Mouse (Mus musculus): Measurements from ENCODE around the gene Gm11634.
"Not testable (repeated sequence)": the region's sequence is repeated elsewhere in the genome, so short reads cannot be mapped to it uniquely, and the experiment has no call there.

Gm11634 gene

DNA sequence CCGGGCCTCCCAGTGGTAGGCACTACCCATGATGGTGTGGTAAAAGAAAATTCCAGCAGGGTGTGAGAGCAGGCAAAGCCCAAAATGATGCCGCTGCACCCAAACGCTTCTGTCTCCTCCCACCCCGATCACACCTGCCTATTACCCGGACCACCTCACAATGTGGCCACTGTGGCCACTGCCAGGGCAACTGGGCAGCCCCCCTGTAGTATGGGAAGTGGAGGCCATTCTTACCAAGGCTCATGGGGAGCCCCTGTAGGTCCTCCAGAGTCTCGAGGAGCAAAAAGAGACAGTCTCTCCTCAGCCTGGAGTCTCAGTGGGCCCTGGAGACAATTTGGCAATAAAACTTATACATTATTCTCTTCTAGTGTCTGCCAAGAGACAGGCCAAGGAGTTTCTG, at the start of gene Gm11634:
Gm11634 (minus strand) TSS at position 101 of the 400 bp plus-strand sequence.
- no peak for DNase-seq (ENCODE audit: low read depth, low spot score)

- not testable (repeated sequence) for DNase-seq (ENCODE audit: low read depth, low spot score)
Measured at GRCm38 (mm10) chr11:101647093-101647492, 48.0 kb upstream of the Gm11634 start.

DNA sequence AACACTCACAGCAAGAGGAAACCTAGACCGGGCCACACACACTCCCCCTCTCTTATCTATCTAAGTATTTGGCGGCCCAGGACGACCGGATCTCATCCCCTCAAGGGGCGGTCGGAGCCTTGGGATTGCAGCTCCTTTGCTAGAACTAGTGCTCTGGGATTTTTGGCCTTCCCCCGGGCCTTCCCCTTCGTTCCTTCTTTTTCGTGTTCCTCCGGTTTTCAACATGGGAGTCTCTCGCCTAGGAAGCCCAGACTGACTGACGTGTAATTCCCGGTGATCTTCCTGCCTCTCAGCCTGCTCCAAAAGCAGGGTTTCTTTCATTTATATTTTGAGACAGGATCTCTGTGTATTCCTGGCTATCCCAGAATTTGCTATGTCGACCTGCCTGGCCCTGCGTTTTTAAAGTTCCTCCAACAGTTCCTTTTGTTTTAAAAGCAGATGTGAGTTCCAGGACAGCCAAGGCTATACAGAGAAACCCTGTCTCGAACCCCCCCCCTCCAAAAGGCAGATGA, 47.3 kb upstream of the Gm11634 start:
- not testable (repeated sequence) for DNase-seq (ENCODE audit: low read depth, low spot score)

- DNase-seq (ENCODE audit: low read depth, low spot score), result not testable (repeated sequence)
Measured at GRCm38 (mm10) chr11:101645411-101646282, 46.6 kb upstream of the Gm11634 start.

GRCm38 (mm10) chr11:101645043-101645410, 46.0 kb upstream of the Gm11634 start:
- DNase-seq (ENCODE audit: low read depth, low spot score), result peak; percentile 60

- DNase-seq (ENCODE audit: low read depth, low spot score), result no peak
Measured at GRCm38 (mm10) chr11:101644591-101644990, 45.5 kb upstream of the Gm11634 start.

- DNase-seq (ENCODE audit: low read depth, low spot score), result no peak
Measured at GRCm38 (mm10) chr11:101642931-101643330, 43.9 kb upstream of the Gm11634 start.

DNA sequence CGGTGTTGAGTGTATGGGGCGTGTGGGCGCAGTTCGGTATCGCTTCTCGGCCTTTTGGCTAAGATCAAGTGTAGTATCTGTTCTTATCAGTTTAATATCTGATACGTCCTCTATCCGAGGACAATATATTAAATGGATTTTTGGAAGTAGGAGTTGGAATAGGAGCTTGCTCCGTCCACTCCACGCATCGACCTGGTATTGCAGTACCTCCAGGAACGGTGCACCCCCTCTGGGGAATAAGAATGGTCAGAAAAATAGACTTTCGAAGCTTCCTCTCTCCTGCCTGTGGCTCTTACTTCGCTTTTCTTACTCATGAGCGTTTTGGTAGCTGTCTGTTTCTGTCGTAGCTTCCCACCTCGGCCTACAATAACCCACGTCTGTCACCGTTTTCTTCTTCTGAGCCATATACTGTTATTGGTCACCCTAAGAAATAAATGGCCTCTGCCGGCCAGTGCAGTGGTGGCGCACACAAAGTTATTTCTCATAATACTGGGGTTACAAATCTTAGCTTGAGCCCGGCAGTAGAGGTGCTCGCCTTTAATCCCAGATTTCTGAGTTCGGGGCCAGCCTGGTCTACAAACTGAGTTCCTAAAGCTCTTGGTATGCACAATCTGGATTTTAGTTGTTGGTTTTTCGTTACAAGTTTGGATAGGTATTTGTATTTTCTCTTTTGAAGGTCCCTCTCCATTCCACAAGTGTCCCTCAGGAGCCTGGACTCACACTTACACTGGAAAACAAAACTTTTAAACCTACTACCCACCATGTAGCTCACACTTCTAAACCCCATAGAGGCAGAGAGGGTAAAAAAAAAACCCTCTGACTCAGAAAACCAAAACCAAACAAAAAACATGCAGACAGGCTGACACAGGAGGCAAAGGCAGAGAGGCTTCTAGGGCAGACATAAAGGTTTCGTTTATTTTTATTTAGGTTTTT, 42.9 kb upstream of the Gm11634 start:
- peak; percentile 97 for DNase-seq (ENCODE audit: low read depth, low spot score)

DNA sequence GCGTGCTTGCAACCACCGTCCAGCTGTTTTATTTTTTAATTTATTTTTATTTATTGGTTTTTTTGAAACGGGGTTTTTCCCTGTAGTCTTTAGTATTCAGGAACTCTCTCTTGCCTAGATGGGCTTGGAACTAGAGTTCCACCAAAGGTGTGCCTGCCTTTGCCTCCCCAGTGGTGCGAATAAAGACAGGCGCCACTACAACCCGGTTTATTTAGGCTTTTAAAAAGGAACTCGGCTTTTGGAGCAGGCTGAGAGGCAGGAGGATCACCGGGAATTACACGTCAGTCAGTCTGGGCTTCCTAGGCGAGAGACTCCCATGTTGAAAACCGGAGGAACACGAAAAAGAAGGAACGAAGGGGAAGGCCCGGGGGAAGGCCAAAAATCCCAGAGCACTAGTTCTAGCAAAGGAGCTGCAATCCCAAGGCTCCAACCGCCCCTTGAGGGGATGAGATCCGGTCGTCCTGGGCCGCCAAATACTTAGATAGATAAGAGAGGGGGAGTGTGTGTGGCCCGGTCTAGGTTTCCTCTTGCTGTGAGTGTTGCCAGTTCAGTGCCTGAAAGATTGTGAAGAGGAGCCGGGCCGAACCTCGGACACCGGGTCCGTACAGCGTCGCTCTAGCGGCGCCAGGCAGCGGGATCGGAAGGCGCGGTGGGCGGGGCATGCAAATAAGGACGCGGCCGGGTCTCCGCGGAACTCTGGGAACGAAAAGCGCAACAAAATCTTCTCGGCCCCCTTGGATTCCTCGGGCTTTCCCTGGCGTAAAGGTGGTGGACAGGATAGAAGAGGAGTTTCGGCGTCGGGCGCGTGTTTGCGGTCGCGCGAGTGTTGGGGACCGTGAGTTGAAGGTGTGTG, 42.0 kb upstream of the Gm11634 start:
- peak; percentile 91 for DNase-seq (ENCODE audit: low read depth, low spot score)

- peak; percentile 67 for DNase-seq (ENCODE audit: low read depth, low spot score)
Measured at GRCm38 (mm10) chr11:101639761-101640160, 40.7 kb upstream of the Gm11634 start.

GRCm38 (mm10) chr11:101635660-101636059, 36.6 kb upstream of the Gm11634 start:
- DNase-seq (ENCODE audit: low read depth, low spot score), result no peak

GRCm38 (mm10) chr11:101628733-101629417, 29.8 kb upstream of the Gm11634 start:
- DNase-seq (ENCODE audit: low read depth, low spot score), result not testable (repeated sequence)

DNA sequence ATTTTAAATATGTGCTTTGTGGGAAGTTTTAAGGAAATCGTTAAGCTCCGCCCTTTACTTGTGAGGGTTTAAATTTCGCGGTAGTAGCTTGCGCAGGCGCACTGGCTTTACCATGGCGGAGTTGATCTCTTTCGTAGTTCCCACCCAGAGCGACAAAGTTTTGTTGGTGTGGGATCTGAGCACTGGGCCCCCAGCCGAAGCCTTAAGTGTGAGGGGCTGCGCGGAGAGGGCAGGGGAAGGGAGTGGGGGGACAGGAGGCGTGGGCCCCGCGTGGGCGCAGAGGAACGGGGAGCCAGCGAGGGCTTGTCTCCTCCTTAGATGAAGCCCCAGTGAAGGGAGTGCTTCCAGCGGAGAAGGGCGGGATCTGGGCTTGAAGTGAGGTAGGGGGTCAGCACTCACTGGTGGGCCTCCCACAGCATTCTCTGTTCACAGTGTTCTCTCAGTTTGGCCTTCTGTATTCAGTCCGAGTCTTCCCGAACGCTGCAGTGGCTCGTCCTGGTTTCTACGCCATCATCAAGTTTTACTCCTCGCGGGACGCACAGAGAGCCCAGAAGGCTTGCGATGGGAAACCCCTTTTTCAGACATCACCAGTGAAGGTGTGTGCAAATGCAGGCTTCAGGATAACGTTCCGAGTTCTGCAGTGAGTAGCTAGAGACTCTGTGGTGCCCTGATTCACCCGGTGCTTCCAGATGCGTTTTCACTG, 29.0 kb upstream of the Gm11634 start:
- DNase-seq (ENCODE audit: low read depth, low spot score), result peak; percentile 95

GRCm38 (mm10) chr11:101626995-101627856, 28.2 kb upstream of the Gm11634 start, which contains the start of gene Rdm1:
Rdm1 (plus strand) TSS chr11:101627195.
- DNase-seq (ENCODE audit: low read depth, low spot score), result peak; percentile 98

GRCm38 (mm10) chr11:101626649-101626994, 27.6 kb upstream of the Gm11634 start:
- no peak for DNase-seq (ENCODE audit: low read depth, low spot score)

DNA sequence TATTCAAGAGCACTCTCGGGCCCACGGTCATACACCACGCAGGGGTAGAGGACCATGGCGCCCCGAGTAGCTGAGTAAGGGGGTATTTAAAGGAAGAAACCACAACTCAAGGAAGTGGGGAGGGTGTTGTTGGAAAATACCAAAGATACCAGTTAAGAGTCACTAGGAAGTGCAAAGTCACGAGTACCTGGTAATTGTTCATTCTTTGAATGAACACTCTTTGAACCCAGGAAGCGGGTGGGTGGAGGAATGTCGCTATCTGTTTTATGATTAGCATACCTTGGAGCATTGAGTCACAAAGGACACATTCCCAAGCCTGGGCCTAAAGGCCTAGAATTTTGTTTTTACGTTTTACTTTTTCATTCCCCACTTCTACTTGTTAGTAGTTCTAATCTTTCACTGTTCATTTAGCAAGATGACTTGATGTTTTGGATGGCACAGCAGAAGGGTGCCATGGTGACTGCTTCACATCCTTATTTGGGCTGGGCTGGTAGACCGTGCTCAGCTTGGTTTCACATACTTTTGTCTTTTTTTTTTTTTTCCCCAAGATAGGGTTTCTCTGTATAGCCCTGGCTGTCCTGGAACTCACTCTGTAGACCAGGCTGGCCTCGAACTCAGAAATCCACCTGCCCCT, 21.1 kb upstream of the Gm11634 start:
- DNase-seq (ENCODE audit: low read depth, low spot score), result peak; percentile 82

DNA sequence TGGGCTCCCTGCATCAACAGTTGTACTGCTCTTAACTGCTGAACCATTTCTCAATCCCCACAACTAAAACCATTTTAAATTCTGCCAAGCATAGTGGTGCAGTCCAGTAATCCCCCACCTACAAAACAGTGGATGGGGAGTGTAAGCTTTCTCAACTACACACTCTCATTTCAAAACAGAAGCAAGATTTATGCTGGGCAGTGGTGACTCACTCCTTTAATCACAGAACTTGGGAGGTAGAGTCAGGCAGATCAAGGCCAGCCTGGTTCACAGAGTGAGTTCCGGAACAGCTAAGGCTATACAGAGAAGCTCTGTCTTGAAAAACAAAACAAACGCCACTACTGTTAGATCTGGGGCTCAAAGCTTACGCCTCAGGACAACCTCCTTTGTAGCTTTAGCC, 19.5 kb upstream of the Gm11634 start:
- no peak for DNase-seq (ENCODE audit: low read depth, low spot score)

GRCm38 (mm10) chr11:101617849-101618248, 18.8 kb upstream of the Gm11634 start:
- DNase-seq (ENCODE audit: low read depth, low spot score), result peak; percentile 96

Data from R1 (cell line).